Mouse (Mus musculus) myocyte (in vitro differentiated cells): Measurements from ENCODE around the gene Amer2. TPM values are rescaled to one million over a fixed set of nuclear protein-coding genes. Genes with fewer than 3 reads are reported as not detected.

Source experiments
- H3K27me3 ChIP-seq: one replicate; pipeline ENCODE4 v1.6.1; 2011; ENCODE audit not compliant: control insufficient read depth, insufficient read depth, insufficient read length
- H3K36me3 ChIP-seq: one replicate; pipeline ENCODE4 v1.6.1; 2011; ENCODE audit not compliant: control insufficient read depth, insufficient read depth
- H3K4me2 ChIP-seq: one replicate; pipeline ENCODE4 v1.6.1; 2011; ENCODE audit warnings: low read depth, control low read depth
- H3K4me3 ChIP-seq: one replicate; pipeline ENCODE4 v1.5.1; 2011; ENCODE audit warnings: mild to moderate bottlenecking, control low read depth, moderate library complexity
- H3K79me2 ChIP-seq: one replicate; pipeline ENCODE4 v1.6.1; 2011; ENCODE audit not compliant: control insufficient read depth, insufficient read depth
- H3ac ChIP-seq: one replicate; pipeline ENCODE4 v1.6.1; 2011; ENCODE audit not compliant: control insufficient read depth, insufficient read length
- CEBPB ChIP-seq: IDR thresholded peaks from 2 replicates; pipeline ENCODE4 v1.6.1; 2011; ENCODE audit warnings: mild to moderate bottlenecking, moderate library complexity; ENCODE audit not compliant: poor library complexity, insufficient read depth, severe bottlenecking
- E2F4 ChIP-seq: IDR thresholded peaks from one replicate; pipeline ENCODE4 v1.6.1; 2011; ENCODE audit warnings: mild to moderate bottlenecking, control low read depth, moderate library complexity; ENCODE audit not compliant: insufficient read depth
- MAX ChIP-seq: IDR thresholded peaks from one replicate; pipeline ENCODE4 v1.6.1; 2011; ENCODE audit warnings: low read depth, mild to moderate bottlenecking, control low read depth
- MYOD1 ChIP-seq, 3 experiments: IDR thresholded peaks; one replicate each; pipeline ENCODE4 v1.6.1; 2011; ENCODE audit warnings: control low read depth in 2 of 3, low read depth in 2 of 3, mild to moderate bottlenecking in 2 of 3, moderate library complexity in 1 of 3; ENCODE audit not compliant: insufficient read length in 2 of 3, control insufficient read depth in 1 of 3
- MYOG ChIP-seq, 3 experiments: IDR thresholded peaks; one replicate each; pipeline ENCODE4 v1.6.1; 2011; ENCODE audit warnings: control low read depth in 2 of 3, low read depth in 2 of 3, mild to moderate bottlenecking in 2 of 3; ENCODE audit not compliant: insufficient read length in 2 of 3, control insufficient read depth in 1 of 3, insufficient read depth in 1 of 3
- POLR2A ChIP-seq: IDR thresholded peaks from one replicate; pipeline ENCODE4 v1.6.1; 2011; ENCODE audit warnings: low read depth, mild to moderate bottlenecking, control low read depth, moderate library complexity; ENCODE audit not compliant: insufficient read length
- POLR2AphosphoS2 ChIP-seq: IDR thresholded peaks from one replicate; pipeline ENCODE4 v1.6.1; 2011; ENCODE audit warnings: low read depth, control low read depth; ENCODE audit not compliant: insufficient read length
- REST ChIP-seq: IDR thresholded peaks from one replicate; pipeline ENCODE4 v1.6.1; 2011; ENCODE audit warnings: mild to moderate bottlenecking, control low read depth, moderate library complexity; ENCODE audit not compliant: insufficient read depth, insufficient read length
- SRF ChIP-seq: IDR thresholded peaks from one replicate; pipeline ENCODE4 v1.6.1; 2011; ENCODE audit warnings: low read depth; ENCODE audit not compliant: control insufficient read depth, insufficient read length
- TCF12 ChIP-seq: IDR thresholded peaks from one replicate; pipeline ENCODE4 v1.6.1; 2011; ENCODE audit warnings: mild to moderate bottlenecking, control low read depth; ENCODE audit not compliant: poor library complexity, insufficient read depth, severe bottlenecking
- TCF3 ChIP-seq: IDR thresholded peaks from one replicate; pipeline ENCODE4 v1.6.1; 2011; ENCODE audit warnings: low read depth, control low read depth; ENCODE audit not compliant: insufficient read length
- USF1 ChIP-seq: IDR thresholded peaks from one replicate; pipeline ENCODE4 v1.6.1; 2011; ENCODE audit warnings: low read depth, mild to moderate bottlenecking, control low read depth, moderate library complexity
- polyA plus RNA-seq: library from polyadenylated mRNA; unstranded; fragments of >200 nt; fragmentation: generic; extraction: Trizol; gene quantifications from one replicate; pipeline ENCODE4 v1.2.1, GENCODE M21; 2012; ENCODE audit warnings: missing spikeins

Gene Amer2
- polyA plus RNA-seq, 1 experiment: not detected

DNA sequence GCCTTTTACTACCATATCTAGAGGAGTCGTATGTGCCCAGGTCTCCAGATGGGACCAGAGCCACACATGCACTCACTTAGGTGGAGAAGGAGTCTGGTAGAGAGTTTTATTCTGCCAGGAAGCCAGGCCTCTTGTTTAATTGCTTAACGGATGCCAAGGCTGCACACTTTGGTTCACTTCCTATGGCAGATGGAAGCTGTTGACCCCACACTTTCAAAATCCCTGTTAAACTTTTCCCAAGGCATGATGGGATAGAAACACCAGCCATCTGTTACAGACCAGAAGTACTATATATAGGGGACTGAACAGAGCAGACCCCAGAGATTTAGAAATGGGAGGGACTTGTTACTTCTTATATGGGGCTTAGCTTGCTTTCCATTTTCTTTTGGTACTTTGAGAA lies 32.8 kb downstream of the Amer2 start:
- no peaks in the 10 kb centered on the region for H3K79me2 ChIP-seq
- no peak overlapping the region for H3K4me3 ChIP-seq
- no peak overlapping the region for H3ac ChIP-seq
- no peaks in the 10 kb centered on the region for H3K36me3 ChIP-seq
- no peak overlapping the region for H3K4me2 ChIP-seq
- peaks cover 5% of the 10 kb centered on the region for H3K27me3 ChIP-seq
- TF ChIP-seq CEBPB (no peak), TCF3 (no peak), SRF (no peak), REST (no peak), POLR2AphosphoS2 (no peak), E2F4 (no peak), MYOD1 (IDR thresholded peaks at IDR 0.05; ENCODE audit: control insufficient read depth in 1 of 3, insufficient read length in 2 of 3, low read depth in 2 of 3) (no peak), MYOG (IDR thresholded peaks at IDR 0.05; ENCODE audit: control insufficient read depth in 1 of 3, insufficient read depth in 1 of 3, insufficient read length in 2 of 3, low read depth in 2 of 3) (no peak), TCF12 (no peak), POLR2A (no peak), MAX (no peak), USF1 (no peak)

DNA sequence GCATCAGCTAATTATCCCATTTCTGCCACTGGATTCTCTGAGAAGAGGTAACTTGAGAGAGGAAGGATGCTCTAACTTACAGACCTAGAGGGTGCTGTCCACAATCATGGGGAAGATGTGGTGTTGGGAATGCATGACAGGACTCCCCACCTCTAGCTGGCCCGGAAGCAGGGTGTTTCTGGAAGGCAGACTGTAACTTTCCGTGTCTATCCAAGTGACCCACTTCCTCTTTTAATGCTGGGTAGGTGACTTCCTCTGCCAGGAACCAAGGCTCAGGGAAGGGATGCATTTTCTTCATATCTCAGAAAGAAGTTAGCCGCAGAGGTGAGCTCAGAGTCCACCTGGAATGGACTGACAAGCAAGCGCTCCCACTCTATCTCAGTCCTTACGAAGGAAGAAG lies 33.5 kb downstream of the Amer2 start:
- no peak for TF ChIP-seq CEBPB
- no peak for TF ChIP-seq SRF
- no peak for TF ChIP-seq POLR2A
- H3K4me3 ChIP-seq: no peak overlapping the region
- H3K79me2 ChIP-seq: no peaks in the 10 kb centered on the region
- no peak overlapping the region for H3ac ChIP-seq
- H3K36me3 ChIP-seq: no peaks in the 10 kb centered on the region
- peaks cover 6% of the 10 kb centered on the region for H3K27me3 ChIP-seq
- H3K4me2 ChIP-seq: no peak overlapping the region

DNA sequence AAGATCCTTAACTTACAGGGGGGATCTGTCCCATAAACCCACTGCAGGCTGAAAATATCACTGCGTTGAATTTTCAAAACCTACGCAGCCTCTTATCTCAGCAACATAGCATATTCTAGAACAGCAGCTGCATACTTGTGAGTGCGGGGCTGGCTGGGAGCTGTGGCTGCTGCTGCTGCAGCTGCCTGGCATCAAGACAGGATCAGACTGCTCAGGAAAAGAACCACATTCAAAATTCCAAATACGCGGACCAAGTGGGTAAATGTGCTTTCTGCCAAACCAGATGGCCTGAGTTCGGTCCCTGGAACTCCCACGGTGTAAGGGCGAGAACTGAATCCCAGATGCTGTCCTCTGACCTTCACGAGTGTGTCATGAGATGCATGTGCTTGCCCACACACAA lies 34.3 kb downstream of the Amer2 start:
- H3K79me2 ChIP-seq: no peaks in the 10 kb centered on the region
- no peaks in the 10 kb centered on the region for H3K36me3 ChIP-seq
- no peak for TF ChIP-seq E2F4
- no peak for TF ChIP-seq MYOD1 (IDR thresholded peaks at IDR 0.05; ENCODE audit: control insufficient read depth in 1 of 3, insufficient read length in 2 of 3, low read depth in 2 of 3)
- no peak for TF ChIP-seq REST
- TF ChIP-seq USF1: no peak
- no peak for TF ChIP-seq POLR2AphosphoS2
- no peak for TF ChIP-seq CEBPB
- TF ChIP-seq MAX: no peak
- no peak for TF ChIP-seq SRF
- TF ChIP-seq POLR2A: no peak
- no peak for TF ChIP-seq MYOG (IDR thresholded peaks at IDR 0.05; ENCODE audit: control insufficient read depth in 1 of 3, insufficient read depth in 1 of 3, insufficient read length in 2 of 3, low read depth in 2 of 3)
- no peak for TF ChIP-seq TCF3
- no peak for TF ChIP-seq TCF12
- no peak overlapping the region for H3K4me2 ChIP-seq
- H3ac ChIP-seq: no peak overlapping the region
- H3K27me3 ChIP-seq: peaks cover 6% of the 10 kb centered on the region
- H3K4me3 ChIP-seq: no peak overlapping the region

DNA sequence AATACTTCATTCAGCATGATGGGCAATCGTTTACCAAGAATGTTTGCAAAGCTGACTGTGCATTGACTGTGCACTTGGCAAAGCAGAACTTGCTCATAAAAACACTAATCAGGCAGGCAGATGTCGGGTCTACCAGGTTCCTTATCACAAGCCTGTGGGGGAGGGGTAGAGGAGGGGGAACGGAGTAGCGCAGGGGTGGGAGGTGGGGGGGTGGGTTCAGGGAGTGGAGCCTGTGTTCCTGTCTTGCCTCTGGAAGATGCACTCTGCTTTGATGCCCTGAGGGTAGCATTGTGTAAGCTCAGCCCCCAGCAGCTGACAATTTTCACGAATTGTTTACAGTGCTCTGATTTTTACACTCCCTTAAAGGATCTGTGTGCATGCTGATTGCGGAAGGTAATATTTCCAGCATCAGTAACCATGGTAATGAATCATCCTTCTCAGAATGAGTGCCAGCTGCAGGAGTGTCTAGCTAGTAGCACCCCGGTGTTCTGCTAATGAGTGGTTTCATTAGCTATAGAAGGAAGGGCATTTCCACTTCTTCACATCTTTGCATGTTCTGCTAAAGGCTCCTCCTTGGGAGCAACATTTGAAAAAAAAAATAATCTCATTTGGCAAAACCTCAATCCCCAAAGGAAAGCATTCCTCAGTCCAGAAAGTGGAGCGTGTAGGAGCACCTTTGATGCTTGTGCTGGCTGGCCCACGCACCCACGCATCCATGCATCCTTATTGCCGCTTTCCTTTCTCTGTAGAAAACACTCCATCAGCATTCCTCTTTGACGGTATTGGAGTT lies 36.8 kb downstream of the Amer2 start:
- no peak for TF ChIP-seq MYOD1 (IDR thresholded peaks at IDR 0.05; ENCODE audit: control insufficient read depth in 1 of 3, insufficient read length in 2 of 3, low read depth in 2 of 3)
- TF ChIP-seq REST: no peak
- no peak for TF ChIP-seq E2F4
- no peak for TF ChIP-seq POLR2A
- no peak for TF ChIP-seq MYOG (IDR thresholded peaks at IDR 0.05; ENCODE audit: control insufficient read depth in 1 of 3, insufficient read depth in 1 of 3, insufficient read length in 2 of 3, low read depth in 2 of 3)
- TF ChIP-seq SRF: no peak
- no peak for TF ChIP-seq TCF3
- no peak for TF ChIP-seq CEBPB
- TF ChIP-seq POLR2AphosphoS2: no peak
- no peak for TF ChIP-seq MAX
- TF ChIP-seq TCF12: no peak
- TF ChIP-seq USF1: no peak
- no peaks in the 10 kb centered on the region for H3K79me2 ChIP-seq
- no peak overlapping the region for H3K4me3 ChIP-seq
- no peaks in the 10 kb centered on the region for H3K36me3 ChIP-seq
- H3ac ChIP-seq: no peak overlapping the region
- peaks cover 6% of the 10 kb centered on the region for H3K27me3 ChIP-seq
- no peak overlapping the region for H3K4me2 ChIP-seq

DNA sequence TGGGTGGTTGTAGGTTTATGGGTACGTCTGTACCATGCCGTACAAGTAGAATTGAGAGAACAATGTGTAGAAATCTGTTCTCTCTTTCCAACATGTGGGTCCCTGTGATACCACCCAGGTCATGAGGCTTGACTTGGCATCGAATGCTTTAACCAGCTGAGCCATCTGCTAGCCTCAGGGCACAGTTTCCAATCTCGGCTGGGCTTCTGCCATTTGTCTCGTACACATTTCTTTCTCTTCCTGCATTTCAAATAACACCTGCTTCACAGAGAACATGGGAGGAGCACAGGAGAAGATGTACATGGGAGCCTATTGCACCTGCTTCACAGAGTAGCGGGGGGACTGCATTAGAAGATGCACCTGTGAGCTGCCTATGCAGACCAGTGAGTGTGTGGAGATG lies 38.2 kb downstream of the Amer2 start:
- TF ChIP-seq MYOD1 (IDR thresholded peaks at IDR 0.05; ENCODE audit: control insufficient read depth in 1 of 3, insufficient read length in 2 of 3, low read depth in 2 of 3): no peak
- TF ChIP-seq POLR2AphosphoS2: no peak
- no peak for TF ChIP-seq TCF3
- TF ChIP-seq CEBPB: no peak
- TF ChIP-seq POLR2A: no peak
- TF ChIP-seq MAX: no peak
- TF ChIP-seq SRF: no peak
- no peak for TF ChIP-seq TCF12
- TF ChIP-seq MYOG (IDR thresholded peaks at IDR 0.05; ENCODE audit: control insufficient read depth in 1 of 3, insufficient read depth in 1 of 3, insufficient read length in 2 of 3, low read depth in 2 of 3): no peak
- H3K36me3 ChIP-seq: no peaks in the 10 kb centered on the region
- H3K4me2 ChIP-seq: no peak overlapping the region
- H3K79me2 ChIP-seq: no peaks in the 10 kb centered on the region
- no peak overlapping the region for H3K4me3 ChIP-seq
- H3K27me3 ChIP-seq: peaks cover 6% of the 10 kb centered on the region
- H3ac ChIP-seq: no peak overlapping the region
